Mouse (Mus musculus) heart, postnatal 0 days (tissue): ENCODE measurements around the gene Rai14.

ENCODE experiments used
- CTCF ChIP-seq: IDR thresholded peaks from 2 replicates; pipeline ENCODE4 v1.5.1; 2016; ENCODE audit warnings: antibody characterized with exemption, control low read depth, low read depth
- EP300 ChIP-seq: IDR thresholded peaks from 2 replicates; pipeline ENCODE4 v1.6.1; 2016; ENCODE audit warnings: antibody characterized with exemption, low read depth

GRCm38 (mm10) chr15:10689304-10689703 lies 25.1 kb downstream of the Rai14 start:
- TF ChIP-seq CTCF, result no peak
- TF ChIP-seq EP300, result no peak
